Mouse (Mus musculus): Measurements from ENCODE around the gene Slc25a34. TPM values are rescaled to one million over a fixed set of nuclear protein-coding genes. Genes with fewer than 3 reads are reported as not detected.

Gene Slc25a34
- 2.0 and 2.5 TPM in 2 replicates for polyA plus RNA-seq (2015; fragmentation: Nextera tagmentation; extraction: Ambion mirVana)

DNA sequence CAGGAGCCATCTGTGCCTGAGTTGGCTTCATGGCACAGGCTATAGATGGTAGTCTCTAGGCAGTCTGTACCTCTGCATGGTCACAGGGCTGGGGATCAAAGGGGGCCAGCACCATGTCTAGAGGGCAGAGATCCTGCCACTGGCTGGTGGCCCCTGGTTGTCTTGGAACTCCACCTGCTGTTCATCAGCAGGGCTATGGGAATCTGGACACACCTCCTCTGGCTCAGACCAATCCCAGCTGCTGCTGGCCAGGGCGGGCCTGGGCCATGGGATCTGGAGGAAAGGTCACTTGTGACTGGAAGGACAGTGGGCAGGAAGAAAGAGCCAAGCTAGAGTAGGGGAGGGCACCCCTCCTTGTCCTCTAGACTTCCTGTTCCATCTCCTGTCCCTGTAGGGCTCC lies at the start of gene Slc25a34:
Slc25a34 (minus strand) TSS at position 156 of the 400 bp plus-strand sequence.

DNA sequence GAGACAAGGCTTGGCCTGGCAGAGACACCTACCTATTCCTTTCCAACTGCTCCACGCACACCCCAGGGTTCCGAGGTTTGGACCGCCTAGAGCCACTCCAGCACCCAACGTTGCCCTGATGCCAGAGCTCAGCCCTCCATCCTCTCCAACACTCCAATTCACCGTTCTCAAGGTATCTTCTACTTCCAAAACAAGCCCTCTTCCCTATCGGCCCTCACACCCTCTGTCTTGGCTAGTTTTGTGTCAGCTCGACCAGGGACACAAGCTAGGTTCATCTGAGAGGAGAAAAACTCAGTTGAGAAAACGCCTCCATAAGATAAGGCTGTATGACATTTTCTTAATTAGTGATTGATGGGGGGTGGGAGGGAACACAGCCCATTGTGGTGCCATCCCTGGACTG lies 41.2 kb upstream of the Slc25a34 start, which contains the start of gene Plekhm2:
Plekhm2 (minus strand) TSS at position 101 of the 400 bp plus-strand sequence.

DNA sequence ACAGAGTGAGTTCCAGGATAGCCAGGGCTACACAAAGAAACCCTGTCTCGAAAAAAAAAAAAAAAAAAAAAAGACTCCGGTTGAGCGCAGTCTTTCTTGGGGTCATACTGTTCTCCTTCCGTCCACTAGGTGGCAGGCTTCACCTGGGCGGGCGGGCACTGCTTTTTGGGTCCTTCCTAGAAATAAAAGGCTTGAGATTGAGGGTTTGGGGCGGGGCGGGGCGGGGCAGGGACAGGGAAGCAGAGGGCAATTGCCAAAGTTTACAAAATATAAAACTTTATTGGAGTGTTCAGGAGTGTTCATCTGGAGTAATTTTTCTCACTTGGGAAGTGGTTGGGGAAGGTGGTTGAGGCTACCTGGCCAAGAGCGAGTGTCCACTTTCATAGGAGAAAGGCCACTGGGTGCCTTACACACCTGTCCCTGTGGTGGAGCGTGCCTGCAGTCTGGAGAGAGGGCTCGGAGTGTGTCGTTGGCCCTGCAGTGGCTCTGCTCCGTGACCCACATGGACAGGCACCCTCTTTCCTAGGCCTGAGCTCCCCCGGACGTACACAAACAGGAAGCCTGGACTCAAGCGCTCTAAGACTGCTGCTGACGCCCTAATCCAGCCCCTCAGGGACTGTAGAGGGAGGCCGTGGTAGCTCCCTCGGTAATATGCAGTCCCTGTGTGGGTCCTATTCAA lies 4.9 kb downstream of the Slc25a34 start, which contains the start of gene Tmem82:
Tmem82 (minus strand) TSS at position 69 of the 679 bp plus-strand sequence.

DNA sequence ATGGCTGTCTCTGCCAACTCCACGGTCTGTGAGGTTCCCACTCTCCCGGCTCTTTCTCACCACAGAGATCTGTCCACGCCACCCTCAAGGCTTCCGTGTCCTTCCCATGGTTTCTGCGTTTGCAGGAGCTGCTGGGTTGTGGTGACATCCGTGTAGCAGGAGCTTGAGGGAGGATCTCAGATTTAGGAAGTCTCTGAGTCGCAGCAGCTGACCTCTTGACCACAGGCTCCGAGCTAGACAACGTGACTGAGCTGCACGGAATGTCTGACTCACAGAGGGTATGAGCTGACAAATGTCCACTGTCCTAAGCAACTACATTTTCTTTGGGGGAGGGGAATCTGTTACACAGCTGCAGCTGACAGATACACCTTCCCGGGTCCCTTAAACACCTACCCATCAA lies 17.8 kb downstream of the Slc25a34 start, which contains the start of gene Fblim1:
Fblim1 (minus strand) TSS at position 236 of the 400 bp plus-strand sequence.

Other genes with a start within 250 kb of the Slc25a34 start
- 0.08 TPM in 1 of 2 replicates, not detected in the other for gene Clcnka, start 225.1 kb downstream of the Slc25a34 start, polyA plus RNA-seq (2015; fragmentation: Nextera tagmentation; extraction: Ambion mirVana)
- gene Clcnkb, start 207.8 kb downstream of the Slc25a34 start, polyA plus RNA-seq (2015; fragmentation: Nextera tagmentation; extraction: Ambion mirVana), result not detected in 2 replicates
- gene Hspb7, start 203.0 kb downstream of the Slc25a34 start, polyA plus RNA-seq (2015; fragmentation: Nextera tagmentation; extraction: Ambion mirVana), result 0.05 and 0.22 TPM in 2 replicates
- 0.68 and 0.96 TPM in 2 replicates for gene Srarp, start 187.7 kb downstream of the Slc25a34 start, polyA plus RNA-seq (2015; fragmentation: Nextera tagmentation; extraction: Ambion mirVana)
- 23.1 and 24.6 TPM in 2 replicates for gene Zbtb17, start 179.2 kb downstream of the Slc25a34 start, polyA plus RNA-seq (2015; fragmentation: Nextera tagmentation; extraction: Ambion mirVana)
- gene Spen, start 85.2 kb downstream of the Slc25a34 start, polyA plus RNA-seq (2015; fragmentation: Nextera tagmentation; extraction: Ambion mirVana), result 12.4 and 13.7 TPM in 2 replicates
- gene Fblim1, start 17.7 kb downstream of the Slc25a34 start, polyA plus RNA-seq (2015; fragmentation: Nextera tagmentation; extraction: Ambion mirVana), result 12.9 and 13.6 TPM in 2 replicates
- gene Tmem82, start 5.2 kb downstream of the Slc25a34 start, polyA plus RNA-seq (2015; fragmentation: Nextera tagmentation; extraction: Ambion mirVana), result 0.52 and 0.62 TPM in 2 replicates
- 8.6 and 8.7 TPM in 2 replicates for gene Plekhm2, start 41.1 kb upstream of the Slc25a34 start, polyA plus RNA-seq (2015; fragmentation: Nextera tagmentation; extraction: Ambion mirVana)
- not detected in 2 replicates for gene Rsc1a1, start 61.8 kb upstream of the Slc25a34 start, polyA plus RNA-seq (2015; fragmentation: Nextera tagmentation; extraction: Ambion mirVana)
- gene Ddi2, start 99.6 kb upstream of the Slc25a34 start, polyA plus RNA-seq (2015; fragmentation: Nextera tagmentation; extraction: Ambion mirVana), result 10.3 and 10.7 TPM in 2 replicates
- 0.48 and 0.63 TPM in 2 replicates for gene Agmat, start 122.9 kb upstream of the Slc25a34 start, polyA plus RNA-seq (2015; fragmentation: Nextera tagmentation; extraction: Ambion mirVana)
- gene Dnajc16, start 167.1 kb upstream of the Slc25a34 start, polyA plus RNA-seq (2015; fragmentation: Nextera tagmentation; extraction: Ambion mirVana), result 4.9 and 5.6 TPM in 2 replicates
- gene Casp9, start 169.8 kb upstream of the Slc25a34 start, polyA plus RNA-seq (2015; fragmentation: Nextera tagmentation; extraction: Ambion mirVana), result 16.5 and 16.6 TPM in 2 replicates
- 0.26 TPM in 1 of 2 replicates, not detected in the other for gene Cela2a, start 202.3 kb upstream of the Slc25a34 start, polyA plus RNA-seq (2015; fragmentation: Nextera tagmentation; extraction: Ambion mirVana)
- not detected in 2 replicates for gene Ctrc, start 222.5 kb upstream of the Slc25a34 start, polyA plus RNA-seq (2015; fragmentation: Nextera tagmentation; extraction: Ambion mirVana)

Measured in neural tube, postnatal 0 days (tissue).